Mouse (Mus musculus) hindbrain, embryonic 15.5 days (tissue): ENCODE results near the gene Sccpdh. TPM values are rescaled to one million over a fixed set of nuclear protein-coding genes. Genes with fewer than 3 reads are reported as not detected.
"Not testable (repeated sequence)": the region's sequence is repeated elsewhere in the genome, so short reads cannot be mapped to it uniquely, and the experiment has no call there.

Experiments used
- ATAC-seq: fragments of 200-750 bp; cut with Nextera tagmentation; 2 replicates; pipeline ENCODE4 v1.8.0; 2017; ENCODE audit warnings: low read depth, moderate number of reproducible peaks, moderate TSS enrichment; ENCODE audit not compliant: low FRiP score
- H3K27ac ChIP-seq: fragments of 300-500 bp; sonication (generic); replicated peaks from 2 replicates; pipeline ENCODE4 v1.5.1; 2015; ENCODE audit warnings: mild to moderate bottlenecking, inconsistent platforms
- H3K27me3 ChIP-seq: fragments of 300-500 bp; sonication (generic); 2 replicates; pipeline ENCODE4 v1.6.1; 2015; ENCODE audit warnings: control low read depth, inconsistent platforms
- H3K36me3 ChIP-seq: fragments of 300-500 bp; sonication (generic); 2 replicates; pipeline ENCODE4 v1.6.1; 2015; ENCODE audit warnings: control low read depth, inconsistent platforms
- H3K4me1 ChIP-seq: fragments of 300-500 bp; sonication (generic); replicated peaks from 2 replicates; pipeline ENCODE4 v1.6.1; 2015; ENCODE audit warnings: control low read depth, inconsistent platforms
- H3K4me2 ChIP-seq: fragments of 300-500 bp; sonication (generic); 2 replicates; pipeline ENCODE4 v1.6.1; 2015; ENCODE audit warnings: moderate library complexity, mild to moderate bottlenecking, inconsistent platforms
- H3K4me3 ChIP-seq: fragments of 300-500 bp; sonication (generic); 2 replicates; pipeline ENCODE4 v1.5.1; 2015; ENCODE audit warnings: mild to moderate bottlenecking, inconsistent platforms
- H3K9ac ChIP-seq: fragments of 300-500 bp; sonication (generic); 2 replicates; pipeline ENCODE4 v1.6.1; 2015; ENCODE audit warnings: inconsistent platforms
- H3K9me3 ChIP-seq: fragments of 300-500 bp; sonication (generic); 2 replicates; pipeline ENCODE4 v1.6.1; 2016; ENCODE audit warnings: control low read depth, inconsistent platforms
- WGBS: fragments of 180-500 bp; shearing (Covaris S2); methylation state at CpG from one replicate; pipeline ENCODE4 v1.1.7; 2015; 5-methylcytosine and 5-hydroxymethylcytosine counted together
- polyA plus RNA-seq: library from polyadenylated mRNA; unstranded; fragments of >200 nt; fragmentation: Nextera tagmentation; extraction: Ambion mirVana; gene quantifications from 2 replicates; pipeline ENCODE4 v1.2.1, GENCODE M21; 2015

The Sccpdh gene
- polyA plus RNA-seq, 1 experiment from 2014 or later: 156 TPM

- Histone ChIP-seq H3K4me2 (no peak overlapping the region), H3K36me3 (no peaks in the 10 kb centered on the region), H3K27ac (no peak overlapping the region), H3K27me3 (no peaks in the 10 kb centered on the region), H3K9me3 (no peaks in the 10 kb centered on the region), H3K4me1 (no peaks in the 10 kb centered on the region), H3K9ac (no peak overlapping the region), H3K4me3 (no peak overlapping the region)
- no peak for ATAC-seq
- 86% methylated on average over 5 of the region's 5 CpGs for WGBS
These were observed 42.7 kb downstream of the Sccpdh start for GRCm38 (mm10) chr1:179710739-179711138.

GRCm38 (mm10) chr1:179712658-179713057 is 44.6 kb downstream of the Sccpdh start:
- H3K4me2 ChIP-seq: no peak overlapping the region
- no peak overlapping the region for H3K9ac ChIP-seq
- no peaks in the 10 kb centered on the region for H3K27me3 ChIP-seq
- no peak overlapping the region for H3K4me3 ChIP-seq
- no peaks in the 10 kb centered on the region for H3K36me3 ChIP-seq
- WGBS: 83% methylated on average over 7 of the region's 7 CpGs
- no peaks in the 10 kb centered on the region for H3K4me1 ChIP-seq
- H3K27ac ChIP-seq: no peak overlapping the region
- no peak for ATAC-seq
- no peaks in the 10 kb centered on the region for H3K9me3 ChIP-seq

- Histone ChIP-seq H3K4me3 (no peak overlapping the region), H3K4me1 (no peaks in the 10 kb centered on the region), H3K9me3 (no peaks in the 10 kb centered on the region), H3K36me3 (no peaks in the 10 kb centered on the region), H3K9ac (no peak overlapping the region), H3K27me3 (no peaks in the 10 kb centered on the region), H3K4me2 (no peak overlapping the region), H3K27ac (no peak overlapping the region)
- no peak for ATAC-seq
- 87% methylated on average over 3 of the region's 3 CpGs for WGBS
These were observed 45.4 kb downstream of the Sccpdh start for GRCm38 (mm10) chr1:179713367-179713766.

- not testable (repeated sequence) for H3K4me3 ChIP-seq
These were observed 47.3 kb downstream of the Sccpdh start for GRCm38 (mm10) chr1:179715289-179715688.

GRCm38 (mm10) chr1:179715786-179716185 is 47.8 kb downstream of the Sccpdh start:
- H3K4me3 ChIP-seq: no peak overlapping the region
- no peaks in the 10 kb centered on the region for H3K9me3 ChIP-seq
- H3K36me3 ChIP-seq: no peaks in the 10 kb centered on the region
- no peak overlapping the region for H3K9ac ChIP-seq
- no peaks in the 10 kb centered on the region for H3K4me1 ChIP-seq
- 94% methylated on average over 4 of the region's 4 CpGs for WGBS
- no peak overlapping the region for H3K27ac ChIP-seq
- H3K4me2 ChIP-seq: no peak overlapping the region
- ATAC-seq: no peak
- H3K27me3 ChIP-seq: no peaks in the 10 kb centered on the region

More at GRCm38 (mm10) chr1:179715289-179715688, 47.3 kb downstream of the Sccpdh start:
- H3K27me3 ChIP-seq, H3K4me2 ChIP-seq, H3K27ac ChIP-seq, H3K9ac ChIP-seq, H3K4me1 ChIP-seq, ATAC-seq, H3K9me3 ChIP-seq, H3K36me3 ChIP-seq: not testable (repeated sequence)
- WGBS: 91% methylated on average over 4 of the region's 4 CpGs

GRCm38 (mm10) chr1:179722811-179723469 is 54.9 kb downstream of the Sccpdh start:
- Histone ChIP-seq H3K4me3 (no peak overlapping the region), H3K9ac (no peak overlapping the region), H3K4me1 (no peaks in the 10 kb centered on the region), H3K27ac (no peak overlapping the region), H3K4me2 (no peak overlapping the region), H3K27me3 (no peaks in the 10 kb centered on the region), H3K36me3 (no peaks in the 10 kb centered on the region), H3K9me3 (no peaks in the 10 kb centered on the region)
- ATAC-seq: no peak
- WGBS: 70% methylated on average over 8 of the region's 8 CpGs

- ATAC-seq: no peak
- Histone ChIP-seq H3K4me3 (no peak overlapping the region), H3K27me3 (no peaks in the 10 kb centered on the region), H3K4me1 (no peaks in the 10 kb centered on the region), H3K36me3 (no peaks in the 10 kb centered on the region), H3K27ac (no peak overlapping the region), H3K4me2 (no peak overlapping the region), H3K9ac (no peak overlapping the region), H3K9me3 (no peaks in the 10 kb centered on the region)
- WGBS: 90% methylated on average over 10 of the region's 10 CpGs
These were observed 60.7 kb downstream of the Sccpdh start for GRCm38 (mm10) chr1:179728661-179729060.

GRCm38 (mm10) chr1:179731391-179731790 is 63.4 kb downstream of the Sccpdh start:
- H3K9me3 ChIP-seq: no peaks in the 10 kb centered on the region
- H3K36me3 ChIP-seq: no peaks in the 10 kb centered on the region
- H3K27ac ChIP-seq: no peak overlapping the region
- no peaks in the 10 kb centered on the region for H3K4me1 ChIP-seq
- no peak overlapping the region for H3K9ac ChIP-seq
- 88% methylated on average over 3 of the region's 3 CpGs for WGBS
- no peaks in the 10 kb centered on the region for H3K27me3 ChIP-seq
- no peak for ATAC-seq
- no peak overlapping the region for H3K4me2 ChIP-seq
- no peak overlapping the region for H3K4me3 ChIP-seq

- no peak overlapping the region for H3K4me3 ChIP-seq
- H3K36me3 ChIP-seq: no peaks in the 10 kb centered on the region
- no peaks in the 10 kb centered on the region for H3K9me3 ChIP-seq
- no peak for ATAC-seq
- H3K4me1 ChIP-seq: no peaks in the 10 kb centered on the region
- H3K27me3 ChIP-seq: no peaks in the 10 kb centered on the region
- H3K27ac ChIP-seq: no peak overlapping the region
- no peak overlapping the region for H3K4me2 ChIP-seq
- WGBS: 37% methylated on average over 15 of the region's 15 CpGs
- H3K9ac ChIP-seq: no peak overlapping the region
These were observed 66.8 kb downstream of the Sccpdh start for GRCm38 (mm10) chr1:179734500-179735474.

GRCm38 (mm10) chr1:179736483-179736882 is 68.5 kb downstream of the Sccpdh start:
- Histone ChIP-seq H3K4me2 (no peak overlapping the region), H3K27me3 (no peaks in the 10 kb centered on the region), H3K4me3 (no peak overlapping the region), H3K9ac (no peak overlapping the region), H3K27ac (no peak overlapping the region), H3K9me3 (no peaks in the 10 kb centered on the region), H3K36me3 (no peaks in the 10 kb centered on the region), H3K4me1 (no peaks in the 10 kb centered on the region)
- WGBS: 85% methylated on average over 3 of the region's 3 CpGs
- no peak for ATAC-seq
